Mouse (Mus musculus) lung, embryonic 16.5 days (tissue): ENCODE measurements at regions not wholly inside any gene's neighbourhood (a gene's known extent, or its start where the extent isn't known, plus 50 kb on each side); places are given as distances from the start of the nearest gene placed in this dataset.

Experiments used
- ATAC-seq: fragments of 200-750 bp; cut with Nextera tagmentation; 2 replicates; pipeline ENCODE4 v1.8.0; 2017; ENCODE audit warnings: low read depth, mild to moderate bottlenecking, moderate library complexity
- H3K27ac ChIP-seq: fragments of 300-500 bp; sonication (generic); 2 replicates; pipeline ENCODE4 v1.5.1; 2014; ENCODE audit warnings: mild to moderate bottlenecking, control low read depth, low read length
- H3K27me3 ChIP-seq: fragments of 300-500 bp; sonication (generic); 2 replicates; pipeline ENCODE4 v1.6.1; 2014; ENCODE audit warnings: low read depth, low read length, mixed read lengths; ENCODE audit not compliant: control insufficient read depth, insufficient read depth
- H3K36me3 ChIP-seq: fragments of 300-500 bp; sonication (generic); 2 replicates; pipeline ENCODE4 v1.6.1; 2014; ENCODE audit warnings: low read length; ENCODE audit not compliant: control insufficient read depth, insufficient read depth
- H3K4me1 ChIP-seq: fragments of 300-500 bp; sonication (generic); replicated peaks from 2 replicates; pipeline ENCODE4 v1.6.1; 2014; ENCODE audit warnings: low read length, mixed read lengths; ENCODE audit not compliant: control insufficient read depth, insufficient read depth
- H3K4me2 ChIP-seq: fragments of 300-500 bp; sonication (generic); 2 replicates; pipeline ENCODE4 v1.6.1; 2014; ENCODE audit warnings: low read depth, low read length, control low read depth
- H3K4me3 ChIP-seq: fragments of 300-500 bp; sonication (generic); 2 replicates; pipeline ENCODE4 v1.5.1; 2014; ENCODE audit warnings: mild to moderate bottlenecking, low read length, control low read depth
- H3K9ac ChIP-seq: fragments of 300-500 bp; sonication (generic); 2 replicates; pipeline ENCODE4 v1.6.1; 2014; ENCODE audit warnings: low read length, control low read depth
- H3K9me3 ChIP-seq: fragments of 300-500 bp; sonication (generic); 2 replicates; pipeline ENCODE4 v1.6.1; 2016; ENCODE audit warnings: low read length; ENCODE audit not compliant: control insufficient read depth
- WGBS: fragments of 180-500 bp; shearing (Covaris S2); extraction: QIAGEN DNeasy Blood & Tissue Kit; methylation state at CpG from one replicate; pipeline ENCODE4 v1.1.7; 2014; 5-methylcytosine and 5-hydroxymethylcytosine counted together

DNA sequence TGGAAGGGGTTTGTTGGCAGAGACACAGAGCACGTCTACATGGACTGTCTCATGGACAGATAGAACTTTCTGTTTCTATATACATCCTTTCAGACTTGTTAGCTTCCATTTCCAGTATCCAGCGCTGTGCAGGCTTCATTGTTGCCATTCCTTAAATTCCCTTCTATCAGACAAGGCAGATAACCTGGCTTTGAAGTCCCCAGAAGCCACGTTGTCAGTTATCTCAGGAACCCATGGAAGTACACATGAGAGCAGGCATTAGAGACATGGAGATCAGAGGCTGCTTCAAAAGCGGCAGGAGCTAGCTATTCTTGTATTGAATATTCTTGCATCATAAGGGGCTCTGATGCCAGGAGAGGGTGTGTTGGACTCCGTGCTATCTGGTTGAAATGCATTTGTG, 119.7 kb upstream of the Snx7 start:
- H3K4me3 ChIP-seq: no peak overlapping the region
- H3K4me2 ChIP-seq: 0 out of 2 replicates have a peak overlapping the region, but pooled peaks have one; percentile 6
- no peaks in the 10 kb centered on the region for H3K9me3 ChIP-seq
- 22% methylated on average over 5 of the region's 5 CpGs for WGBS
- H3K27me3 ChIP-seq: no peaks in the 10 kb centered on the region
- no peak overlapping the region for H3K27ac ChIP-seq
- H3K4me1 ChIP-seq: peaks cover 4% of the 10 kb centered on the region; the same call in 1 of the 2 replicates
- no peak overlapping the region for H3K9ac ChIP-seq
- ATAC-seq: 0 out of 2 replicates have a peak, but pooled peaks have one; percentile 28
- no peaks in the 10 kb centered on the region for H3K36me3 ChIP-seq

DNA sequence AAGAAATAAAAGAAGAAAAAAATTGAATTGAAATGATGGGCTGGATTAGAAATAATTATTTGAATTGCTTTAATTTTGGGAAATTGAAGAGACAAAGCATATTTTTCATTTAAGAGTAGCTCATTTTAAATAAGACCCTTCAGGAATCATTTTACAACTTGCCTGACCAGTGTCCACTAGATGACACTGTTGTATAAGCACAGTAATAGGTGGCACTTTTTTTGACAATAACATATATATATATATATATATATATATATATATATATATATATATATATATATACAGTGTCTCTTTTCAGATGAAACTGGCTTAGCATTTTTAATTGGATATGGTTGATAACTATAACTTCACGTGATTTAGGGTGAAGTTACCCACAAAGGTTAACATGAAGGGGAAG, 106.9 kb upstream of the Snx7 start:
- Histone ChIP-seq H3K4me2 (no peak overlapping the region), H3K4me1 (no peaks in the 10 kb centered on the region), H3K27me3 (no peaks in the 10 kb centered on the region), H3K27ac (no peak overlapping the region), H3K36me3 (no peaks in the 10 kb centered on the region), H3K9me3 (no peaks in the 10 kb centered on the region), H3K4me3 (no peak overlapping the region), H3K9ac (no peak overlapping the region)
- no peak for ATAC-seq
- WGBS: 63% methylated on average over 1 of the region's 1 CpGs

DNA sequence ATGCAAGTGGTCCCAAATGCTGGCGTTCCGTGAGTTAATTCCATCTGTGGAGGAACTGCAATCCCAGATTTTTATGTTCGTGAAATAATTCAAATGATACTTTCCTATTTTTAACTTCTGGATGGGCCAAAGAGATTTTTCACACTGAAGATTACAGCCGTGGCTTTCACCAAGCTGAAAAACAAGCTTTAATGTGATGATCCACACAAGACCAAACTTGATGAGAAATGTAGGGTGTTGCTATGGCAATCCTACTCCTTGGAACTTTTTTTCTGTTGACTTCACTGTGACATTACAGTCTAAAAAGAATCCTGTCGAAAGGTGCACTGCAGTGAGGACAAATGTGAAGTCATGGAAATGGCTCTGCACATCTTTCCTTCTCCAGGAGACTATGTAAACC, 100.1 kb upstream of the Snx7 start:
- WGBS: 62% methylated on average over 5 of the region's 5 CpGs
- no peaks in the 10 kb centered on the region for H3K4me1 ChIP-seq
- no peak overlapping the region for H3K4me2 ChIP-seq
- H3K4me3 ChIP-seq: no peak overlapping the region
- ATAC-seq: no peak
- H3K27ac ChIP-seq: no peak overlapping the region
- H3K9me3 ChIP-seq: no peaks in the 10 kb centered on the region
- H3K27me3 ChIP-seq: no peaks in the 10 kb centered on the region
- no peak overlapping the region for H3K9ac ChIP-seq
- H3K36me3 ChIP-seq: no peaks in the 10 kb centered on the region

DNA sequence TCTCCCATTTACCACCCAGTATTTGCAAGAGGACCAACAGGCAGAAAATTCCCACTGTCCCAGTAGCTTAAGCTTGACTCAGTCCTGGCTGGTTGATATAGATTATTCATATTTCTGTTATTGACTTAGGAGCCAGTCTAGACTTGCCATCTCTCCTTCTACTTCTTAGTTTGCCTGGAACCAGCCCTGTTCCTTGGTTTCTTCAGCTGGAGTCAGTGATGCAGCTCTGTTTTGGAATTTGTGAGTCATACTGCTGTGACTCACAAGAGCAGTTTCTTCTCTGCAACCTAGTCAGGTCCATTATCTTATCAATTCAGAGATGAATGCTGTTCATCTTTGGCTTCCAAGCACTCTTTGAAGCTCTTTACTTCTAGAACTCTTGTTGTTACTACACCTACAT, 69.7 kb upstream of the Snx7 start:
- Histone ChIP-seq H3K36me3 (no peaks in the 10 kb centered on the region), H3K4me2 (no peak overlapping the region), H3K27me3 (no peaks in the 10 kb centered on the region), H3K4me1 (no peaks in the 10 kb centered on the region), H3K9ac (no peak overlapping the region), H3K4me3 (no peak overlapping the region), H3K27ac (no peak overlapping the region), H3K9me3 (no peaks in the 10 kb centered on the region)
- no peak for ATAC-seq

DNA sequence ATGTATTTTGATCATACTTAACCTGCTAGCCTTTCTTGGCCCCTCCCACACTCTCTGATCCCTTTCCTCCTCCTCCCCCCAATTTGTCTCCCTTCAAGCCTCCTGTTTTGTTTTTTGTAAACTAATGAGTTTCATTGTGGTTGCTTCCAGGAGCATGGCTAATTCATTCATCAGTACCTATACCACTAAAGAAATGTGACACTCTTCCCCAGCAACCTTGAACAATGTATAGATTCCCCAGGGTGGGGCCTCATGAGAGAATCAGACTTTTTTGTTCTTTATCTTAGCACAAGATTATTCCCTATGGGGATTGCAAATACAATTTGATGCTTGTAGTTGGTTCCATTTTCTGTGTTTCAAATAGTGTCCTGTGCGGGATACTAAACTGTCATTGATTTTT, 58.8 kb upstream of the Snx7 start:
- H3K27me3 ChIP-seq: no peaks in the 10 kb centered on the region

More for the DNA sequence above, 58.8 kb upstream of the Snx7 start:
- Histone ChIP-seq H3K4me1 (no peaks in the 10 kb centered on the region), H3K36me3 (no peaks in the 10 kb centered on the region), H3K4me2 (no peak overlapping the region), H3K9ac (no peak overlapping the region), H3K4me3 (no peak overlapping the region), H3K27ac (no peak overlapping the region), H3K9me3 (no peaks in the 10 kb centered on the region)
- WGBS: 88% methylated on average over 1 of the region's 1 CpGs
- ATAC-seq: no peak
